Mouse (Mus musculus) intestine, postnatal 0 days (tissue): Measurements from ENCODE around the gene Mydgf. TPM values are rescaled to one million over a fixed set of nuclear protein-coding genes. Genes with fewer than 3 reads are reported as not detected.

Experiments used
- ATAC-seq: fragments of 200-750 bp; cut with Nextera tagmentation; 2 replicates; pipeline ENCODE4 v1.8.0; 2017; ENCODE audit warnings: mild to moderate bottlenecking, moderate TSS enrichment, moderate library complexity
- H3K27ac ChIP-seq: fragments of 300-500 bp; sonication (generic); 2 replicates; pipeline ENCODE4 v1.5.1; 2014; ENCODE audit warnings: mild to moderate bottlenecking, low read depth, low read length, moderate library complexity
- H3K27me3 ChIP-seq: fragments of 300-500 bp; sonication (generic); replicated peaks from 2 replicates; pipeline ENCODE4 v1.6.1; 2014; ENCODE audit warnings: low read length, mixed read lengths; ENCODE audit not compliant: control insufficient read depth, insufficient read depth
- H3K36me3 ChIP-seq: fragments of 300-500 bp; sonication (generic); 2 replicates; pipeline ENCODE4 v1.6.1; 2014; ENCODE audit warnings: mild to moderate bottlenecking, moderate library complexity; ENCODE audit not compliant: control insufficient read depth, insufficient read depth
- H3K4me1 ChIP-seq: fragments of 300-500 bp; sonication (generic); replicated peaks from 2 replicates; pipeline ENCODE4 v1.6.1; 2014; ENCODE audit warnings: antibody characterized with exemption, low read length, mixed read lengths; ENCODE audit not compliant: control insufficient read depth, insufficient read depth
- H3K4me2 ChIP-seq: fragments of 300-500 bp; sonication (generic); replicated peaks from 2 replicates; pipeline ENCODE4 v1.6.1; 2014; ENCODE audit warnings: low read depth, mild to moderate bottlenecking, moderate library complexity
- H3K4me3 ChIP-seq: fragments of 300-500 bp; sonication (generic); 2 replicates; pipeline ENCODE4 v1.5.1; 2014; ENCODE audit warnings: low read depth, low read length
- H3K9ac ChIP-seq: fragments of 300-500 bp; sonication (generic); 2 replicates; pipeline ENCODE4 v1.6.1; 2014; ENCODE audit warnings: mild to moderate bottlenecking, low read depth, low read length
- H3K9me3 ChIP-seq: fragments of 300-500 bp; sonication (generic); 2 replicates; pipeline ENCODE4 v1.6.1; 2016; ENCODE audit warnings: mixed run types; ENCODE audit not compliant: control insufficient read depth
- CTCF ChIP-seq: sonication (generic); IDR thresholded peaks from 2 replicates; pipeline ENCODE4 v1.5.1; 2016; ENCODE audit warnings: low read depth, mild to moderate bottlenecking, control low read depth, antibody characterized with exemption, moderate library complexity
- WGBS: fragments of 180-500 bp; shearing (Covaris S2); extraction: QIAGEN DNeasy Blood & Tissue Kit; methylation state at CpG from one replicate; pipeline ENCODE4 v1.1.7; 2014; 5-methylcytosine and 5-hydroxymethylcytosine counted together
- polyA plus RNA-seq: library from polyadenylated mRNA; unstranded; fragments of >200 nt; fragmentation: Nextera tagmentation; extraction: Ambion mirVana; gene quantifications from 2 replicates; pipeline ENCODE4 v1.2.1, GENCODE M21; 2015

Gene Mydgf
- polyA plus RNA-seq: 83.5 and 90.5 TPM in 2 replicates

DNA sequence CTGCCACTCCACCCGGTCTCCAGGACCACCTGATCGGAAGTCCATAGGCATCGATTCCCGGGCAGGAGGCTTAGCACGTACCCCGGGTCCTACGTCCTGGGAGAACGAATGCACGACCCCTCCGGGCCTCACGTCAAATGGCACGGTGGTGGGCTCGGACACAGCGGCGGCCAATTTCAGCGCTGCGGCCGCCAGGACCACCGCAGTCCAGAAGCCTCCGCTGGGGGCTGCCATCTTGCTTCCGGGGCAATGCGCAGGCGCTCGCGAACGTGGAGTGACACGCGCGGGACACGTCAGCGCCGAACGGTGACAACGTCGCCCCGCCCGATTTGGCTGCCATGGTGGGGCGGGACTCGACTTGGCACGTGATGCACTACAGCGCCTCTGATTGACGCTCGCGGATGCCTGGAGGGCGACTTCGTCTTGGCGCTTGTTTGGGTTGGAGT, at the start of gene Mydgf:
Mydgf (minus strand) TSS at position 263 of the 446 bp plus-strand sequence.
- peak within 1 kb of the TSS; percentile 87 for H3K9ac ChIP-seq
- no peaks in the 10 kb centered on the region for H3K4me1 ChIP-seq
- H3K36me3 ChIP-seq: peaks cover 54% of the 10 kb centered on the region
- no peaks in the 10 kb centered on the region for H3K9me3 ChIP-seq
- TF ChIP-seq CTCF: peak; percentile 36
- H3K4me2 ChIP-seq: peak within 1 kb of the TSS; percentile 86
- peak within 1 kb of the TSS; percentile 75 for H3K27ac ChIP-seq
- peak; percentile 90 for ATAC-seq
- peak within 1 kb of the TSS; percentile 94 for H3K4me3 ChIP-seq
- no peaks in the 10 kb centered on the region for H3K27me3 ChIP-seq
- under 1% methylated on average over 47 of the region's 47 CpGs for WGBS

DNA sequence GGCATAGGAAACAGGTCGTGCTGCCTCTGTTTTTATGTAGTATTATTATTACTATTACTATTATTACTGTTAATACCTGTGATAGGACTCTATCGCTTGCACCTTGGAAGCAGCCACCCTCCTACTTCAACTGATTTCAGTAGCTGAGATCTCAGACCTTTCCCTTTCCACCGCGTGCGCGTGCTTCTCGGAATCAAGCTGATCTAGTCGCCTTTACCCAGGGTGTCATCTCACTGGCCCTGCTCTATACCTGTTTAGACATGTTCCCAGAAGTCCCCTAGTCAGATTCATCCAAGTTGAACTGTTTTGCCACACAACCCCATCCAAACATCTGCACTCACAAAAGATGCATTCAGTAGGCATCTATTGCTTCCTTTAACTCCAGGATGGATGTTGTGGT, 49.7 kb upstream of the Mydgf start:
- WGBS: 51% methylated on average over 8 of the region's 8 CpGs
- no peak overlapping the region for H3K9ac ChIP-seq
- no peaks in the 10 kb centered on the region for H3K9me3 ChIP-seq
- no peak for TF ChIP-seq CTCF
- ATAC-seq: no peak
- no peaks in the 10 kb centered on the region for H3K27me3 ChIP-seq
- H3K4me3 ChIP-seq: no peak overlapping the region
- H3K36me3 ChIP-seq: no peaks in the 10 kb centered on the region
- no peaks in the 10 kb centered on the region for H3K4me1 ChIP-seq
- no peak overlapping the region for H3K27ac ChIP-seq
- H3K4me2 ChIP-seq: peak overlapping the region; percentile 17; the same call in 1 of the 2 replicates

DNA sequence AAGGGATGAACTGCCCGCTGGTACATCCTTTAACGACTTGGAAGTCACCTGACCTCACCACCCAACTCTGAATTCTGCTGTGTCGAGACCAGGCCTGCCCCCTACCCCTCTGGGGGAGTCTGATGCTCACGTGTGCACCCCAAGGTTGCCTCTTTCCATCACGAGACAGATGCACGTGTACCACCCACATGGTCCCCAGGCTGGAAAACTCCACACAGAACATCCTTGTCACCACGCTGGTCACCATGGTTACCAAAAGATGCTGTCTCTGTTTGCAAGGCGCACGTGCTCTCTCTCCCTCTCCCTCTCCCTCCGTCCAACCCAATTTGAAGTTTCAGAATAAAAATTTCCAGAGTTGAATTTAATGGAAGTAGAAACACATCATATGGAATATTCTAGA, 46.2 kb upstream of the Mydgf start:
- H3K4me3 ChIP-seq: no peak overlapping the region
- ATAC-seq: no peak
- WGBS: 63% methylated on average over 10 of the region's 10 CpGs
- H3K9me3 ChIP-seq: no peaks in the 10 kb centered on the region
- H3K27ac ChIP-seq: no peak overlapping the region
- H3K4me2 ChIP-seq: no peak overlapping the region
- H3K36me3 ChIP-seq: no peaks in the 10 kb centered on the region
- H3K9ac ChIP-seq: no peak overlapping the region
- TF ChIP-seq CTCF: no peak
- H3K27me3 ChIP-seq: no peaks in the 10 kb centered on the region
- no peaks in the 10 kb centered on the region for H3K4me1 ChIP-seq

DNA sequence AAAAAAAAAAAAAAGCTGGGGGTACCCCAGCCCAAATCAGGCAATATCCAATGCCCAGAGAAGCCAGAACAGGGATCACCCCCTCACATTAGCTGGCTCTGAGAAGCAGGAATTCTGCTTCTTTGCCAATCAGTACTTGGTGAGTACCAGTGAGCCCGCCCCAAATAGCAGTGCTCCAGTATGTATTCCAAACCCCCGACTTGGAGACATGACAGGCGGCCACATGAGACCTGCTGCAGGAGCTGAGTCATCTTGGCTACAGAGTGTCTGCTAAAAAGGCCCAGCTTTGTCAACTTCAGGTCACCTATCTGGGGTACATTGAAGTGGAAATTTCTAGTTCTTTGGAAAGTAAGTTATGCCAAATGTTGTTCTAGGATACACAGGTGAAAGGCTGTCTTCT, 42.8 kb upstream of the Mydgf start:
- WGBS: 69% methylated on average over 3 of the region's 3 CpGs
- Histone ChIP-seq H3K27me3 (no peaks in the 10 kb centered on the region), H3K9me3 (no peaks in the 10 kb centered on the region), H3K9ac (no peak overlapping the region), H3K4me1 (no peaks in the 10 kb centered on the region), H3K36me3 (no peaks in the 10 kb centered on the region), H3K27ac (no peak overlapping the region), H3K4me2 (no peak overlapping the region), H3K4me3 (no peak overlapping the region)
- no peak for TF ChIP-seq CTCF
- no peak for ATAC-seq

DNA sequence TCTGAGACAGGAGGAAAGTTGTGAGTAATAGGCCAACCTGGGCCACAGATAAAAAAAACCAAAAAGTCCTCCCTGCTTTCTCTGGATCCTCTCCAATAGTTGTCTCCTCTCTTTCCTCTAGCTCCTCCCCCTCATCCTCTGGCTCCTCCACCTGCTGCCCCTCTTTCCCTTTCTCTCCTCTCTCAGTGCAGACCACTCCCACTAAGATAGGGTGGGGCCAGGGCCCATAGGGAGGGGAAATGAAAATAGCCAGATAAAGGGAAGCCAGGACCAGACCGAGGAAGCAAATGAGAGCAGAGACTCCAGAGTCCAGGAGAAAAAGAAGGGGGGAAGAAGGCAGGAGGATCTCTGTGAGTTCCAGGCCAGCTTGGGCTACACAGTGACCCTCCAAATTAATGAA, 41.2 kb upstream of the Mydgf start:
- Histone ChIP-seq H3K4me3 (no peak overlapping the region), H3K4me1 (no peaks in the 10 kb centered on the region; the same call in 1 of the 2 replicates), H3K4me2 (no peak overlapping the region), H3K27me3 (no peaks in the 10 kb centered on the region), H3K36me3 (no peaks in the 10 kb centered on the region), H3K9me3 (no peaks in the 10 kb centered on the region), H3K27ac (no peak overlapping the region), H3K9ac (no peak overlapping the region)
- TF ChIP-seq CTCF: no peak
- 12% methylated on average over 1 of the region's 1 CpGs for whole genome bisulfite sequencing
- ATAC-seq: no peak

DNA sequence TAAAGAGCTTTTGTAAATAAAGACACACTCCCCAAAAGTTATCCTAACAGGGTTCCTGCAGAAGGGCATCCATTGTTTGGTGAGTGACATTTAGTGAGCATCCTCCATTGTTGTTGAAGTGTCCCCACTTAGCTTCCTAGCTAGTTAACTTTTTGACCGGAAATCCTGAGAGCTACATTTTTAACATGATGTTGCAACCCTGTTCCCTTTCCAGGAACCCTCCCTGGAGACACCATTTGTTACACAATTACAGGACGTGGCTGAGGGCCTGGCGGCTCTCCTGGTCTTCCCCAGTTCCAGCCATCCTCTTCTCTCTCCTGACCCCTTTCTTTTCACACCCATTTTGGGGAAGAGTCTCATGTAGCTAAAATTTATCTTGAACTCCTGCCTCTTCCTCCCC, 36.1 kb upstream of the Mydgf start:
- Histone ChIP-seq H3K36me3 (0 out of 2 replicates have a peak, but pooled peaks cover 8% of the 10 kb centered on the region), H3K4me3 (no peak overlapping the region), H3K27me3 (no peaks in the 10 kb centered on the region), H3K27ac (no peak overlapping the region), H3K9ac (no peak overlapping the region), H3K4me2 (peak overlapping the region; percentile 83; the same call in 1 of the 2 replicates), H3K4me1 (peaks cover 4% of the 10 kb centered on the region), H3K9me3 (no peaks in the 10 kb centered on the region)
- no peak for ATAC-seq
- no peak for TF ChIP-seq CTCF
- 40% methylated on average over 3 of the region's 3 CpGs for WGBS
